Mouse (Mus musculus): Measurements from ENCODE around the gene Baiap2l2. TPM values are rescaled to one million over a fixed set of nuclear protein-coding genes. Genes with fewer than 3 reads are reported as not detected.
A peak's percentile ranks its signal among the peaks of the same experiment; 100 is the strongest.

The Baiap2l2 gene
- polyA plus RNA-seq, 1 experiment from 2014 or later, result 1.9 TPM

DNA sequence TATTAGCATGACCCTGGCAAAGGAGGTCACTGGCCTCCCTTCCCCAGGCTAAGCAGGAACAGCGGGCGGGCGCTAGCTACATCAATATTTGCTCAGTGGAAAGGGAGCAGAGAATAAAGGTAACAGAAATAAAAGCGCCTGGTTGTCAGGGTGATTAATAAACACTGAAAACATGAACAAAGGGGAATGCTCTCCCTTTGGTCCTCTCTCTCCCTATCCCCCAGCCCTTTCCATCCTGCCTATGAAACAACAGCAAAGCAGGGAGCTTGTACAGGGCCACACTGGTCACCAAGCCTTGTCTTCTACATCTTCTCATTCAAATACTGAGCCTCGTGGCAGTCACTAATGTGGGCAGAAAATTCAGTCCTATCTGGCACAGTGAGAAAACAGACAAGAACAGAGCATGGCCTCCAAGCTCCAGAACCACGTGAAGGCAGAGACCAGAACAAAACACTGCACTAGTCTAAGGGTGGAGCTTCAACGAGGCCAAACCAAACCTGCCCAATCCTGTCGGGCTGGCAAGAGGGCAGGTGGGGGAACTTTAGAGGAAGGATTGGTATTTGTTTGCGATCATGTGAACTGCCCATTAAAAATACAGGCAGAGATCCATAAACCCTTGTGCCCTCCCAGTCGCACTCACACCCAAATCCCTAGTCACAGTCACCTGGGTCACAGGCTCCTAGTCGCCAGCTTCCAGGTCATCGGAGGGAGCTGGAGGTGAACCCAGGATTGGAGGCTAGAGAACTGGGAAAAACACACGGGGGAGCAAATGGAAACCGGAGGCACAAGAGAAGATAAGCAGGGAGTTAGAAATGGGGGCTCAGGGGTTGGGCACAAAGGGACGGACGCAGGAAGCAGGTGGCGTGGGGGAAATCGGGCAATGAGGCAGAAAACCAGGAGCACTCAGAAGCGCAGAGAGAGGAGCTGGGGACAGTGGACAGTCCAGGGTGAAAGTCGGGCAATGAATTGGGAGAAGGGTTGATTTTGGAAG, 41.9 kb upstream of the Baiap2l2 start:
- peak overlapping the region; percentile 22 for H3K27ac ChIP-seq (replicated peaks; ENCODE audit: low read depth, low read length)
- WGBS, result 15% methylated on average over 20 of the region's 20 CpGs
- H3K36me3 ChIP-seq (replicated peaks; ENCODE audit: control insufficient read depth, insufficient read depth, low read depth, low read length), result no peaks in the 10 kb centered on the region
- no peaks in the 10 kb centered on the region for H3K27me3 ChIP-seq (ENCODE audit: control insufficient read depth, insufficient read depth, low read length)
- H3K4me1 ChIP-seq (ENCODE audit: control insufficient read depth, insufficient read depth, low read length), result no peaks in the 10 kb centered on the region
- ATAC-seq (replicated peaks; ENCODE audit: insufficient number of reproducible peaks, low FRiP score, low TSS enrichment, low read depth) (peak; percentile 5; the same call in 1 of the 2 replicates), DNase-seq (ENCODE audit: low spot score) (peak; percentile 45)
- peak overlapping the region; percentile 47 for H3K4me3 ChIP-seq (ENCODE audit: low read depth, low read length)
- peak overlapping the region; percentile 68 for H3K9ac ChIP-seq (replicated peaks; ENCODE audit: low read length)
- H3K9me3 ChIP-seq (replicated peaks; ENCODE audit: control insufficient read depth, low read length), result no peaks in the 10 kb centered on the region
- H3K4me2 ChIP-seq (ENCODE audit: low read depth, low read length), result peak overlapping the region; percentile 59

DNA sequence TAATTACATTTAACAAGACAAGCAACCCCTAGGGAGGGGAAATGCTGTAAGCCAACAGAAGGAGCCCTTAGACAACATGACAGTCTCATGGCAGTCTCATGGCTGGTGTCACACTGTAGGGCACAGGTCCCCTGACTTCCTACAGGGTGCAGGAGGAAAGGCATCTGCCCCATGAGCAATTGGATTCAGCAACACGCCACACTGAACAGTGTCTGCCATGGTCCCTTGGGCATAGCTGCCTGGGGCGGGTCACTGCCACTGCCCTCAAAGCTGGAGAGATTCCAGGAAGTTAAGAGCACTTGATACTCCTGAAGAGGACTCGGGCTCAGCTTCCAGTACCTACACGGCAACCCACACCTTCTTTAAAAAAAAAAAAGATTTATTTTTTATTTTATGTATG, 40.9 kb upstream of the Baiap2l2 start:
- no peak for DNase-seq (ENCODE audit: low spot score)
- Histone ChIP-seq H3K4me1 (ENCODE audit: control insufficient read depth, insufficient read depth, low read length) (no peaks in the 10 kb centered on the region), H3K36me3 (replicated peaks; ENCODE audit: control insufficient read depth, insufficient read depth, low read depth, low read length) (no peaks in the 10 kb centered on the region), H3K27me3 (ENCODE audit: control insufficient read depth, insufficient read depth, low read length) (no peaks in the 10 kb centered on the region), H3K4me3 (ENCODE audit: low read depth, low read length) (no peak overlapping the region), H3K9me3 (replicated peaks; ENCODE audit: control insufficient read depth, low read length) (no peaks in the 10 kb centered on the region), H3K27ac (replicated peaks; ENCODE audit: low read depth, low read length) (no peak overlapping the region), H3K4me2 (ENCODE audit: low read depth, low read length) (no peak overlapping the region), H3K9ac (replicated peaks; ENCODE audit: low read length) (no peak overlapping the region)
- ATAC-seq (replicated peaks; ENCODE audit: insufficient number of reproducible peaks, low FRiP score, low TSS enrichment, low read depth), result no peak
- 55% methylated on average over 4 of the region's 4 CpGs for WGBS

GRCm38 (mm10) chr15:79325742-79326141, 40.4 kb upstream of the Baiap2l2 start:
- H3K9me3 ChIP-seq (replicated peaks; ENCODE audit: control insufficient read depth, low read length), result no peaks in the 10 kb centered on the region
- no peaks in the 10 kb centered on the region for H3K36me3 ChIP-seq (replicated peaks; ENCODE audit: control insufficient read depth, insufficient read depth, low read depth, low read length)
- H3K27ac ChIP-seq (replicated peaks; ENCODE audit: low read depth, low read length), result no peak overlapping the region
- ATAC-seq (replicated peaks; ENCODE audit: insufficient number of reproducible peaks, low FRiP score, low TSS enrichment, low read depth) (no peak), DNase-seq (ENCODE audit: low spot score) (no peak)
- 65% methylated on average over 3 of the region's 3 CpGs for WGBS
- H3K27me3 ChIP-seq (ENCODE audit: control insufficient read depth, insufficient read depth, low read length), result no peaks in the 10 kb centered on the region
- no peak overlapping the region for H3K4me3 ChIP-seq (ENCODE audit: low read depth, low read length)
- no peaks in the 10 kb centered on the region for H3K4me1 ChIP-seq (ENCODE audit: control insufficient read depth, insufficient read depth, low read length)
- no peak overlapping the region for H3K4me2 ChIP-seq (ENCODE audit: low read depth, low read length)
- H3K9ac ChIP-seq (replicated peaks; ENCODE audit: low read length), result no peak overlapping the region

- H3K27me3 ChIP-seq (ENCODE audit: control insufficient read depth, insufficient read depth, low read length), result no peaks in the 10 kb centered on the region
- ATAC-seq (replicated peaks; ENCODE audit: insufficient number of reproducible peaks, low FRiP score, low TSS enrichment, low read depth) (no peak), DNase-seq (ENCODE audit: low spot score) (no peak)
- WGBS, result 91% methylated on average over 3 of the region's 3 CpGs
- no peak overlapping the region for H3K4me2 ChIP-seq (ENCODE audit: low read depth, low read length)
- no peaks in the 10 kb centered on the region for H3K9me3 ChIP-seq (replicated peaks; ENCODE audit: control insufficient read depth, low read length)
- no peak overlapping the region for H3K9ac ChIP-seq (replicated peaks; ENCODE audit: low read length)
- H3K4me3 ChIP-seq (ENCODE audit: low read depth, low read length), result no peak overlapping the region
- H3K4me1 ChIP-seq (ENCODE audit: control insufficient read depth, insufficient read depth, low read length), result no peaks in the 10 kb centered on the region
- no peaks in the 10 kb centered on the region for H3K36me3 ChIP-seq (replicated peaks; ENCODE audit: control insufficient read depth, insufficient read depth, low read depth, low read length)
- no peak overlapping the region for H3K27ac ChIP-seq (replicated peaks; ENCODE audit: low read depth, low read length)
Measured at GRCm38 (mm10) chr15:79324373-79324772, 39.0 kb upstream of the Baiap2l2 start.

GRCm38 (mm10) chr15:79323791-79324155, 38.4 kb upstream of the Baiap2l2 start:
- H3K9me3 ChIP-seq (replicated peaks; ENCODE audit: control insufficient read depth, low read length), result no peaks in the 10 kb centered on the region
- no peak overlapping the region for H3K9ac ChIP-seq (replicated peaks; ENCODE audit: low read length)
- DNase-seq (ENCODE audit: low spot score) (no peak), ATAC-seq (replicated peaks; ENCODE audit: insufficient number of reproducible peaks, low FRiP score, low TSS enrichment, low read depth) (no peak)
- no peak overlapping the region for H3K4me2 ChIP-seq (ENCODE audit: low read depth, low read length)
- H3K4me3 ChIP-seq (ENCODE audit: low read depth, low read length), result no peak overlapping the region
- 86% methylated on average over 4 of the region's 4 CpGs for WGBS
- H3K36me3 ChIP-seq (replicated peaks; ENCODE audit: control insufficient read depth, insufficient read depth, low read depth, low read length), result no peaks in the 10 kb centered on the region
- H3K4me1 ChIP-seq (ENCODE audit: control insufficient read depth, insufficient read depth, low read length), result no peaks in the 10 kb centered on the region
- no peak overlapping the region for H3K27ac ChIP-seq (replicated peaks; ENCODE audit: low read depth, low read length)
- H3K27me3 ChIP-seq (ENCODE audit: control insufficient read depth, insufficient read depth, low read length), result no peaks in the 10 kb centered on the region

DNA sequence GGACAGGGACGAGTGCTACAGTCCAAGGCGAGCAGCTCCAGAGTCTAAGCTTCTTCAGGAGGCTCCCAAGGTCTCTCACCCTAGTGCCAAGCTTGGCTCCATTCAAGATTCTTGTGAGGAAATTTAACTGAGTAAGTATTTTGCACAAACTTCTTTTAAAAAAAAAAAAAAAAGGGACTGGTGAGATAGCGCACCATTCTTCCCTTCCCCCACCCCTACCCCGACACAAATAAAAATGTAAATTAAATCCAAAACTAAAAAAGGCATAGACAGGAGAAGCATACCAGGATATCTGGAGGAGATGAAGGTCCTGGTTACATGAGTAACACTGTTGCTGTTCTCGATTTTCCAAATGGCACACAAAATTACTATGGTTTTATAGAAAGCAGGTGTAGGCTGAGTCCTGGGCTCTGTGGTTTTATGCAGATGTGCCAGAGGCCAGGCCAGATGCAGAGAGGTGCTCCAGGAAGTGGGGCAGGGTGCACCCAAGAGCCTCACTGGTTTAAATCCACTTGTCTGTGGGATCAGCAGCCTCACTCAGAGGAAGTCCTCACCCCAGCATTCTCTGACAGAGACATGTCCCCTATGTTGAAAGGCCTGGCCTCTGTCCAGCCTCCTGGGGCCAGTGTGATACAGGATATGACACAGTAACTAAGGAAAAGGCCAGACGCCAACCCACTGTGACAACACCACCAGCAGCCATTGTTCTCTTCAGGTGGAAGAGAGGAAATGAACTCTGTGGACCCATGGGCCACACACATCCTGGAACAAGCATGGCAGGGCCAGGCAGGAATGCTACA, 37.9 kb upstream of the Baiap2l2 start:
- no peak overlapping the region for H3K4me3 ChIP-seq (ENCODE audit: low read depth, low read length)
- no peak overlapping the region for H3K4me2 ChIP-seq (ENCODE audit: low read depth, low read length)
- no peak overlapping the region for H3K27ac ChIP-seq (replicated peaks; ENCODE audit: low read depth, low read length)
- H3K27me3 ChIP-seq (ENCODE audit: control insufficient read depth, insufficient read depth, low read length), result no peaks in the 10 kb centered on the region
- H3K9ac ChIP-seq (replicated peaks; ENCODE audit: low read length), result no peak overlapping the region
- WGBS, result 71% methylated on average over 6 of the region's 6 CpGs
- H3K9me3 ChIP-seq (replicated peaks; ENCODE audit: control insufficient read depth, low read length), result no peaks in the 10 kb centered on the region
- no peaks in the 10 kb centered on the region for H3K36me3 ChIP-seq (replicated peaks; ENCODE audit: control insufficient read depth, insufficient read depth, low read depth, low read length)
- no peaks in the 10 kb centered on the region for H3K4me1 ChIP-seq (ENCODE audit: control insufficient read depth, insufficient read depth, low read length)
- ATAC-seq (replicated peaks; ENCODE audit: insufficient number of reproducible peaks, low FRiP score, low TSS enrichment, low read depth) (no peak), DNase-seq (ENCODE audit: low spot score) (peak; percentile 31)

DNA sequence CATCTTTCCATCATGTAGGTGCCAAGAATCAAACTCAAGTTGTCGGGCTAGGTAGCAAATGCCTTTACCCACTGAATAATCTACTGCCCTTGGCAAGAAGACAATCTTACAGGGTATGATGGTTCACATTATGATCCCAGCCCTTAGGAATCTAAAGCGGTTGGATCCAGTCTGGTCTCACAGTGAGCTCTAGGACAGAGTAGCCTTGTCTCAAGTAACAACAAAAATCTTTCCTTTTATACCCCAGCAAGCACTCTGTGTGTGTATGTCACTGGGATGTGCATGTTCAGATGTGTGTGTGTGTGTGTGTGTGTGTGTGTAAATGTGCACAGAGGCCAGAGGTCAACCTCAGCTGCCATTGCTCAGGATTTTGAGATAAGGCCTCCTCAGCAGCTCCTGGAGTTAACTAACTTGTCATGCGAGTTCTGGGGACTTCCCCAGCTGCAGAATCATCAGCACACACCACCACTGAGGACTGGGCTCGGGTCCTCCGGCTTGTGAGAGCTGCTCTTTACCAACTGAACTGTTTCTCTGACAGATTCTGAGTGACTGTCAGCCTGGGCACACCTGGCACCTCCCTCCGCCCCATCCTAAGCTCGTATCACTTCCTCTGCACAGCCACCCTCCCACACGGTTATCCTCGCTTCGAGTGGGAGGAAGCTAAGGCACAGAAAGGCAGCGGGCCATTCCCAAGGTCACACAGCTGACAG, 37.1 kb upstream of the Baiap2l2 start:
- H3K36me3 ChIP-seq (replicated peaks; ENCODE audit: control insufficient read depth, insufficient read depth, low read depth, low read length), result no peaks in the 10 kb centered on the region

More for the DNA sequence above, 37.1 kb upstream of the Baiap2l2 start:
- no peaks in the 10 kb centered on the region for H3K4me1 ChIP-seq (ENCODE audit: control insufficient read depth, insufficient read depth, low read length)
- H3K27me3 ChIP-seq (ENCODE audit: control insufficient read depth, insufficient read depth, low read length), result no peaks in the 10 kb centered on the region
- ATAC-seq (replicated peaks; ENCODE audit: insufficient number of reproducible peaks, low FRiP score, low TSS enrichment, low read depth), result no peak
- H3K4me2 ChIP-seq (ENCODE audit: low read depth, low read length), result no peak overlapping the region
- DNase-seq (ENCODE audit: low spot score), result no peak
- H3K27ac ChIP-seq (replicated peaks; ENCODE audit: low read depth, low read length), result no peak overlapping the region
- H3K4me3 ChIP-seq (ENCODE audit: low read depth, low read length), result no peak overlapping the region
- WGBS, result 73% methylated on average over 11 of the region's 11 CpGs
- no peak overlapping the region for H3K9ac ChIP-seq (replicated peaks; ENCODE audit: low read length)
- H3K9me3 ChIP-seq (replicated peaks; ENCODE audit: control insufficient read depth, low read length), result no peaks in the 10 kb centered on the region

Data from embryonic facial prominence, embryonic 11.5 days (tissue).